Mouse (Mus musculus): Measurements from ENCODE around the gene Sde2. TPM values are rescaled to one million over a fixed set of nuclear protein-coding genes. Genes with fewer than 3 reads are reported as not detected.

The Sde2 gene
- polyA plus RNA-seq (2015; fragmentation: Nextera tagmentation; extraction: Ambion mirVana) = 36.0 and 42.7 TPM in 2 replicates

- Histone ChIP-seq H3K27me3 (no peaks in the 10 kb centered on the region), H3K27ac (peak within 1 kb of the TSS; percentile 99), H3K9me3 (no peaks in the 10 kb centered on the region), H3K9ac (peak within 1 kb of the TSS; percentile 91), H3K4me1 (peaks cover 34% of the 10 kb centered on the region), H3K4me2 (peak within 1 kb of the TSS; percentile 79), H3K36me3 (peaks cover 10% of the 10 kb centered on the region), H3K4me3 (peak within 1 kb of the TSS; percentile 78)
- ATAC-seq (ENCODE audit: insufficient number of reproducible peaks, insufficient read depth, low FRiP score, low TSS enrichment, low read depth) = peak; percentile 98
- WGBS = under 1% methylated on average over 77 of the region's 77 CpGs
Measured at GRCm38 (mm10) chr1:180850316-180851270, at the start of gene Sde2. Gene Sde2 (plus strand): TSS chr1:180851127.

GRCm38 (mm10) chr1:180801466-180801994 lies 49.4 kb upstream of the Sde2 start:
- no peak overlapping the region for H3K4me3 ChIP-seq
- WGBS = 80% methylated on average over 3 of the region's 3 CpGs
- H3K27me3 ChIP-seq = no peaks in the 10 kb centered on the region
- H3K27ac ChIP-seq = no peak overlapping the region
- H3K9me3 ChIP-seq = no peaks in the 10 kb centered on the region
- 0 out of 2 replicates have a peak, but pooled peaks have one; percentile 10 for ATAC-seq (ENCODE audit: insufficient number of reproducible peaks, insufficient read depth, low FRiP score, low TSS enrichment, low read depth)
- 0 out of 2 replicates have a peak, but pooled peaks cover 1% of the 10 kb centered on the region for H3K4me1 ChIP-seq
- no peak overlapping the region for H3K9ac ChIP-seq
- peaks cover 63% of the 10 kb centered on the region for H3K36me3 ChIP-seq
- H3K4me2 ChIP-seq = no peak overlapping the region

GRCm38 (mm10) chr1:180803881-180804280 lies 47.0 kb upstream of the Sde2 start:
- peaks cover 83% of the 10 kb centered on the region for H3K36me3 ChIP-seq
- no peak for ATAC-seq (ENCODE audit: insufficient number of reproducible peaks, insufficient read depth, low FRiP score, low TSS enrichment, low read depth)

GRCm38 (mm10) chr1:180808831-180809230 lies 42.1 kb upstream of the Sde2 start:
- 78% methylated on average over 5 of the region's 5 CpGs for WGBS
- Histone ChIP-seq H3K9me3 (no peaks in the 10 kb centered on the region), H3K4me3 (no peak overlapping the region), H3K27me3 (no peaks in the 10 kb centered on the region), H3K9ac (0 out of 2 replicates have a peak overlapping the region, but pooled peaks have one; percentile 40), H3K4me2 (peak overlapping the region; percentile 37; the same call in 1 of the 2 replicates), H3K4me1 (peaks cover 28% of the 10 kb centered on the region), H3K27ac (no peak overlapping the region), H3K36me3 (peaks cover 66% of the 10 kb centered on the region)
- no peak for ATAC-seq (ENCODE audit: insufficient number of reproducible peaks, insufficient read depth, low FRiP score, low TSS enrichment, low read depth)

More at GRCm38 (mm10) chr1:180803881-180804280, 47.0 kb upstream of the Sde2 start:
- H3K4me3 ChIP-seq = no peak overlapping the region
- H3K9ac ChIP-seq = no peak overlapping the region
- no peak overlapping the region for H3K27ac ChIP-seq
- no peaks in the 10 kb centered on the region for H3K9me3 ChIP-seq
- H3K4me1 ChIP-seq = peaks cover 11% of the 10 kb centered on the region
- 91% methylated on average over 6 of the region's 6 CpGs for WGBS
- no peaks in the 10 kb centered on the region for H3K27me3 ChIP-seq
- H3K4me2 ChIP-seq = no peak overlapping the region

GRCm38 (mm10) chr1:180810976-180811375 lies 40.0 kb upstream of the Sde2 start:
- Histone ChIP-seq H3K4me2 (peak overlapping the region; percentile 61), H3K27me3 (no peaks in the 10 kb centered on the region), H3K4me3 (peak overlapping the region; percentile 95), H3K9ac (peak overlapping the region; percentile 53; the same call in 1 of the 2 replicates), H3K9me3 (no peaks in the 10 kb centered on the region), H3K36me3 (peaks cover 44% of the 10 kb centered on the region), H3K4me1 (peaks cover 45% of the 10 kb centered on the region), H3K27ac (no peak overlapping the region)
- ATAC-seq (ENCODE audit: insufficient number of reproducible peaks, insufficient read depth, low FRiP score, low TSS enrichment, low read depth) = no peak
- 59% methylated on average over 7 of the region's 7 CpGs for WGBS

- H3K36me3 ChIP-seq = peaks cover 36% of the 10 kb centered on the region
- peak overlapping the region; percentile 95 for H3K4me3 ChIP-seq
- H3K9ac ChIP-seq = peak overlapping the region; percentile 100
- peak overlapping the region; percentile 61 for H3K4me2 ChIP-seq
- WGBS = 2% methylated on average over 27 of the region's 27 CpGs
- no peak for ATAC-seq (ENCODE audit: insufficient number of reproducible peaks, insufficient read depth, low FRiP score, low TSS enrichment, low read depth)
- H3K4me1 ChIP-seq = peaks cover 47% of the 10 kb centered on the region
- no peaks in the 10 kb centered on the region for H3K27me3 ChIP-seq
- H3K9me3 ChIP-seq = no peaks in the 10 kb centered on the region
- peak overlapping the region; percentile 100 for H3K27ac ChIP-seq
Measured at GRCm38 (mm10) chr1:180811596-180812462, 39.1 kb upstream of the Sde2 start.

GRCm38 (mm10) chr1:180812463-180813408 lies 38.2 kb upstream of the Sde2 start:
- Histone ChIP-seq H3K27me3 (no peaks in the 10 kb centered on the region), H3K4me1 (peaks cover 44% of the 10 kb centered on the region), H3K36me3 (peaks cover 26% of the 10 kb centered on the region), H3K4me3 (peak overlapping the region; percentile 95), H3K9ac (peak overlapping the region; percentile 100), H3K4me2 (peak overlapping the region; percentile 61), H3K9me3 (no peaks in the 10 kb centered on the region), H3K27ac (peak overlapping the region; percentile 100)
- under 1% methylated on average over 71 of the region's 71 CpGs for WGBS
- ATAC-seq (ENCODE audit: insufficient number of reproducible peaks, insufficient read depth, low FRiP score, low TSS enrichment, low read depth) = peak; percentile 13; the same call in 1 of the 2 replicates

GRCm38 (mm10) chr1:180813409-180813884 lies 37.5 kb upstream of the Sde2 start:
- no peaks in the 10 kb centered on the region for H3K9me3 ChIP-seq
- peaks cover 39% of the 10 kb centered on the region for H3K4me1 ChIP-seq
- peak overlapping the region; percentile 100 for H3K27ac ChIP-seq
- peaks cover 21% of the 10 kb centered on the region for H3K36me3 ChIP-seq
- peak overlapping the region; percentile 70 for H3K4me2 ChIP-seq
- under 1% methylated on average over 40 of the region's 65 CpGs for WGBS
- peak; percentile 95 for ATAC-seq (ENCODE audit: insufficient number of reproducible peaks, insufficient read depth, low FRiP score, low TSS enrichment, low read depth)
- H3K4me3 ChIP-seq = peak overlapping the region; percentile 95
- H3K27me3 ChIP-seq = no peaks in the 10 kb centered on the region
- H3K9ac ChIP-seq = peak overlapping the region; percentile 100

- 1% methylated on average over 57 of the region's 69 CpGs for WGBS
- H3K4me2 ChIP-seq = peak within 1 kb of the TSS; percentile 70
- peaks cover 16% of the 10 kb centered on the region for H3K36me3 ChIP-seq
- peak within 1 kb of the TSS; percentile 100 for H3K9ac ChIP-seq
- peak within 1 kb of the TSS; percentile 95 for H3K4me3 ChIP-seq
- H3K27me3 ChIP-seq = no peaks in the 10 kb centered on the region
- H3K4me1 ChIP-seq = peaks cover 36% of the 10 kb centered on the region
- peak within 1 kb of the TSS; percentile 100 for H3K27ac ChIP-seq
- H3K9me3 ChIP-seq = no peaks in the 10 kb centered on the region
- peak; percentile 71 for ATAC-seq (ENCODE audit: insufficient number of reproducible peaks, insufficient read depth, low FRiP score, low TSS enrichment, low read depth)
Measured at GRCm38 (mm10) chr1:180813885-180814740, 36.8 kb upstream of the Sde2 start, which contains the start of gene H3f3a. Gene H3f3a (minus strand): TSS chr1:180813943.

Data from embryonic facial prominence, embryonic 13.5 days (tissue).